Mouse (Mus musculus) right cerebral cortex, adult 18-20 months (tissue): ENCODE results near the gene Ten1.

Experiments
- DNase-seq: peaks from one replicate; pipeline ENCODE4 v3.0.0; 2022; ENCODE audit warnings: mixed read lengths

Ten1 gene

DNA sequence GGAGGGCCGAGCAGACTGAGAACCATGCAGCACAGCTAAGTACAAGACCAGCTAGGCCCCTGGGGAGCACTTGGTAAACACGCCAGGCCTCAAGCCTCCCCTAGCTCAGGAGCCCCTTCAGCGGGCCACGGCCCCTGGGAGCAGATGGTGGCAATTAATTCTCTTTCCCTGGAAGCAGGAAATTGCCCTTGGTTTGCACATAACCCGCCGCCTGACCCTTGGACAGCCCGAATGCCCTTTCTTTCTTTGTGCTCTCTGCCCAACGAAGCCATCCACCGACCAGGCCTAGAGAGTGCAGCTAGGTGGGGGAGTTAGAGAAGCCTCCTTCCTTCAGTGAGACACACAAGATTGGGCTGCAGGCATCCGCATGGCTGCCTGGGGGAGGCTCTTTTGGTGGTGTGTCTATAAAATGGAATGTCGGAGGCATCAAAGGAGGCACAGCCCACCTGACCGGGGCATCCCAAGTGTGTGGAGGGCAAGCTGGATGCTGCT lies 43.1 kb downstream of the Ten1 start:
- no peak for DNase-seq

DNA sequence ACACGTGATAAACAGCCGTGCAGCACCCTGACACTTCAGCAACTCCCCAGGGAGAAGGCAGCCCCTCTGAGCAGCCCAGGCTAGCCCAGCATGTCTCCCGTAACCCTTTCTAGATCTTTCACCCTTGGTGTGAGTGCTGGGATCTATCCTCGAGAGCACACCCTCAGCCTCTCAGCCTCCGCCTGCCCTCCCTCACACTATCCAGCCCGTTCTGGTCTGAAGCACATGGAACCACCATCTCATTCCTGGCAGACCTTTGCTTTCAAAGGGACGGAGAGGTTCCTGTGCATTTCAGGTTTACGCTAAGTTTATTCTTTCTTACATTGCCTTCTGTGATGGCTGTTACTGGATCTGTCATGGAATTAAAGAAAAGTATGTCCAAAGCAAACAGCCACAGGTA lies 45.9 kb downstream of the Ten1 start:
- no peak for DNase-seq

- DNase-seq, result no peak
Observed at GRCm38 (mm10) chr11:116245616-116246015, 47.0 kb downstream of the Ten1 start.

- no peak for DNase-seq
Observed at GRCm38 (mm10) chr11:116247502-116248222, 49.0 kb downstream of the Ten1 start.

- no peak for DNase-seq
Observed at GRCm38 (mm10) chr11:116250898-116251297, 52.2 kb downstream of the Ten1 start.

DNA sequence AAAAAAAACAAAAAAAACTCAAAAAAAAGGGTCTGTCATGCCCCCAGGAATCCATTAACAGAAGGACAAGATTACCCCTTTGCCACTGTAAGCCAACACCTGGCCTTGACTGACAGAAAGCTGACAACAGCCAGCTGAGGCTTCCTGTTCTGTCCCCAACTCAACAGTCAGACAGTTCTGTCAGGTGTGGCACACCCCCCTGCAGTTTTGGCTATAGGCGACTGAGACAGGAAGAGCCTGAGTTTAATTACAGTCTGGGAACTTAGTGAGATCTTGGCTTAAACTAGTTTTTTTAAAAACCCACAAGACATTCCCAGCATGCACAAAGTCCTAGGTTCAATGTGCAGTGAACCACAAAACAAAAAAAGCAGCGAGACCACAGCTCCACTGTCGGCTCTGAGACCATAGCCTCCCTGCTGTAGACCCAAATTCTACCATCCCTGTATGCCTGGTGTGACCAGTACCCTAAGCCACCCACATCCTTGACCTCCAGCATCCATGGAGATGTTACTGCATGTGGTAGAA lies 54.5 kb downstream of the Ten1 start:
- no peak for DNase-seq

DNA sequence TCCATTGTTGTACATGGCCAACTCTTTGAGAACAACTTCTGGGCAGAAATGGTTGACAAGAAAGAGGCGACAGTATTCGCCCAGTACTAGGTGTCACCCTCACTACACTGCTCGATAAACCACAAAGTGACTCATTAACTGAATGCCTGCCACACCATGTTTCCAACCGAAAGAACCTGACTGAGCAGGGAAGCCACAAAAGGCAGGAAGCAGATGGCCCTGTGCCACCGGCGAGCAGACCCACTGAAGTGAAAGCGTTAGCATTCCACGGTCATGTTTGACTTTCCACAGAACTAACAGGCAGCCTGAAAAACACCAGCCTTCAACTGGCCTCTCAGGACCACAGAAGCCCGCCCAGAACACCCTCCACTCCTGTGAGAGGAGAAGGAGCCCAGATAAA lies 56.0 kb downstream of the Ten1 start:
- no peak for DNase-seq

DNA sequence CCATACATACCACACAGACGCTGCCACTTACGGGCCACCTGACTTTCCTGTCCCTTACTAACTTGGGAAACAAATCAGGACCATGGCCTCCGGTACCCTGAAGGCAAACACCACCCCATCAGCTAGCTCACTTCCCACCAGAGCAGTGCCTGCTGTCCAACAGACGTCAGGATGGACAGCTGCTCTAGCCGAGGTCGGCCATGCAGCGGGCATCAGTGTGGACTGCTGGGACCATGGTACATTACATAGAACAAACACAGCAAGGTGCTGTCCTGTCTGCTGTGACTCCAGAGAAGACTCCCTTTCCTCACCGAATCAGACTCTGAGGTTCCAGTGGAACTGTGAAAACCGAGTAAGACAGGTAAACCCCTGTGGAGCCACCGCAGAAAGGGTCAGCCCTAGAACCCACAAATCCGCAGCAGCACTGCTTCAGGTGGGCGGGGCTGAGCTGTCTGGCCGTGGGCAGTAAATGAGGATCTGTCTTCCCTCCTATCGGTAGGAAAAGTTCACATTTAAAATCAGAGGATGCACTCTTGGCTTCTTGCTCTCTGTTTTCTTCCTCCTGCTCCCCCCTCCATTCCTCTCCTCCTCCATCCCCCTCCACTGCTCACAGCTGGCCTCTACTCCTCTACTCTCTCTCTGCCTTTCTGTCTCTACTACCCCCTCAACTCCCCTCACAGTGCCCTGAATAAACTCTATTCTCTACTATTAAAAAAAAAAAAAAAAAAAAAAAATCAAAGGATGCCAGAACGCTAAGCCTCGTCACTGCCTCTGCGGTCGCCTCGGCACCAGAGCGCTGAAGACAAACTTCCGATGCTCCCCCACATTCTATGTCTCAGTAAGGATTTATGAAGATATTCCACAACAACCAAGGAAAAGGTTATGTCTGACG lies 56.7 kb downstream of the Ten1 start:
- DNase-seq, result no peak

DNA sequence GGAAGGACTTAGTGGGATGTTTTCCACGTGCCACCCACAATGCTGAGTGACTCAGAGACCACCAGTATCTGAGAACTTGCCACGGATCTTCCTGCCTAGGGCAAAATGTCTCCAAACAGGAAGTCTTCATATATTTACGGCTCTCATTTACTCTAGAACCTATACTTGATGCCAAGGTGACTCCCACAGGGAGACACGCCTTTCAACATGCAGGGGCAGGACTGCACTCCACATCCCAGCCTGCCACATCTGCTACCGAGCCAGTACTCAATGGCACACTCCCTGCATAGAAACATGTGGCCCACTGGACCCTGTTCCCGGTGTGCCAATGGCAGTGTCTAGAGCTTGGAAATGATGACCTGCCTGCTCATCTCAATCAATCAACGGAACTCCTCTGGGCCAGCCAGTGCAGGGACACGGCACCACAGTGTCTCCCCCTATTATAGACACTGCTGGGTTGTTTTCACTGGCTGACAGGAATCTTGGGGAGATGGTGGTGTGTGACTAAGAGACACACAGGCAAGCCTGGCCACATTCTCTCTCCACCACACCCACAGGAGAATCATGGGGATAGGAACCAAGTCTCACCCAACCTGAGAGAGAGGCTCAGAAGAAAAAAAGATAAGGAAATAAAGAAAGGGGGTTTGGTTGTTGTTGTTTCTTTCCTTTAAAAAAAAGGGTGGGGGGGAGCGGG lies 57.5 kb downstream of the Ten1 start:
- DNase-seq, result no peak

GRCm38 (mm10) chr11:116259461-116259860 lies 60.8 kb downstream of the Ten1 start:
- DNase-seq, result no peak

GRCm38 (mm10) chr11:116260259-116260658 lies 61.6 kb downstream of the Ten1 start:
- DNase-seq, result no peak
